Mouse (Mus musculus) E14TG2a.4 (cell line): Measurements from ENCODE around the gene Ubn1.

ENCODE experiments used
- CTCF ChIP-seq: conservative IDR thresholded peaks from 2 replicates; pipeline ENCODE4 v1.5.1; 2014; ENCODE audit warnings: low read length
- NANOG ChIP-seq: IDR thresholded peaks from 2 replicates; pipeline ENCODE4 v1.6.1; 2014; ENCODE audit warnings: borderline replicate concordance, low read length, mixed read lengths
- POU5F1 ChIP-seq: IDR thresholded peaks from 2 replicates; pipeline ENCODE4 v1.6.1; 2014; ENCODE audit warnings: low read length, borderline replicate concordance

GRCm38 (mm10) chr16:5074341-5074740, 24.5 kb downstream of the Ubn1 start:
- TF ChIP-seq CTCF (no peak), POU5F1 (no peak), NANOG (no peak)
